Mouse (Mus musculus) testis, adult 2 months (tissue): ENCODE measurements around the gene Elk3. TPM values are rescaled to one million over a fixed set of nuclear protein-coding genes. Genes with fewer than 3 reads are reported as not detected.

Experiments
- H3K27ac ChIP-seq: fragments of 200-500 bp; 2 replicates; pipeline ENCODE4 v1.5.1; 2012; ENCODE audit warnings: low read depth, low read length; ENCODE audit not compliant: control insufficient read depth, insufficient read depth
- H3K27me3 ChIP-seq: fragments of 200-500 bp; 2 replicates; pipeline ENCODE4 v1.6.1; 2012; ENCODE audit warnings: mild to moderate bottlenecking, low read length, moderate library complexity; ENCODE audit not compliant: control insufficient read depth, insufficient read depth
- H3K36me3 ChIP-seq: fragments of 200-500 bp; 2 replicates; pipeline ENCODE4 v1.6.1; 2012; ENCODE audit warnings: mild to moderate bottlenecking, low read length; ENCODE audit not compliant: control insufficient read depth, insufficient read depth
- H3K4me1 ChIP-seq: fragments of 200-500 bp; 2 replicates; pipeline ENCODE4 v1.6.1; 2012; ENCODE audit warnings: low read length; ENCODE audit not compliant: control insufficient read depth, insufficient read depth
- H3K4me3 ChIP-seq: fragments of 200-500 bp; 2 replicates; pipeline ENCODE4 v1.5.1; 2012; ENCODE audit warnings: low read depth, mild to moderate bottlenecking, low read length, moderate library complexity, mixed read lengths; ENCODE audit not compliant: control insufficient read depth
- CTCF ChIP-seq: fragments of 200-500 bp; IDR thresholded peaks from 2 replicates; pipeline ENCODE4 v1.5.1; 2012; ENCODE audit warnings: low read depth, mild to moderate bottlenecking, inconsistent platforms, low read length, moderate library complexity; ENCODE audit not compliant: control insufficient read depth, insufficient read depth, insufficient replicate concordance
- POLR2A ChIP-seq: fragments of 200-500 bp; IDR thresholded peaks from 2 replicates; pipeline ENCODE4 v1.6.1; 2012; ENCODE audit warnings: low read depth, mild to moderate bottlenecking, inconsistent platforms, low read length, moderate library complexity; ENCODE audit not compliant: control insufficient read depth
- polyA plus RNA-seq: library from polyadenylated mRNA; depleted of rRNA; stranded (reverse); fragments of >200 nt; gene quantifications from 2 replicates; pipeline ENCODE4 v1.2.3, GENCODE M21; 2012

The Elk3 gene
- polyA plus RNA-seq, 1 experiment: 2.2 TPM

GRCm38 (mm10) chr10:93328321-93328720 lies 17.4 kb upstream of the Elk3 start:
- Histone ChIP-seq H3K4me3 (no peak overlapping the region), H3K4me1 (peaks cover 5% of the 10 kb centered on the region), H3K27ac (no peak overlapping the region), H3K36me3 (no peaks in the 10 kb centered on the region), H3K27me3 (no peaks in the 10 kb centered on the region)
- TF ChIP-seq CTCF (no peak), POLR2A (no peak)

GRCm38 (mm10) chr10:93327187-93327586 lies 16.3 kb upstream of the Elk3 start:
- Histone ChIP-seq H3K36me3 (no peaks in the 10 kb centered on the region), H3K27ac (no peak overlapping the region)

GRCm38 (mm10) chr10:93326741-93327100 lies 15.8 kb upstream of the Elk3 start:
- no peak overlapping the region for H3K27ac ChIP-seq
- H3K4me1 ChIP-seq: peaks cover 5% of the 10 kb centered on the region
- H3K4me3 ChIP-seq: no peak overlapping the region
- TF ChIP-seq POLR2A (no peak), CTCF (no peak)
- H3K36me3 ChIP-seq: no peaks in the 10 kb centered on the region
- H3K27me3 ChIP-seq: no peaks in the 10 kb centered on the region

More at GRCm38 (mm10) chr10:93327187-93327586, 16.3 kb upstream of the Elk3 start:
- peaks cover 5% of the 10 kb centered on the region for H3K4me1 ChIP-seq
- H3K27me3 ChIP-seq: no peaks in the 10 kb centered on the region
- TF ChIP-seq CTCF: no peak
- TF ChIP-seq POLR2A: no peak
- H3K4me3 ChIP-seq: no peak overlapping the region

GRCm38 (mm10) chr10:93325804-93326740 lies 15.1 kb upstream of the Elk3 start:
- no peak overlapping the region for H3K27ac ChIP-seq

GRCm38 (mm10) chr10:93325369-93325768 lies 14.4 kb upstream of the Elk3 start:
- no peaks in the 10 kb centered on the region for H3K27me3 ChIP-seq
- no peak overlapping the region for H3K27ac ChIP-seq
- no peaks in the 10 kb centered on the region for H3K36me3 ChIP-seq
- TF ChIP-seq POLR2A (no peak), CTCF (no peak)
- peaks cover 5% of the 10 kb centered on the region for H3K4me1 ChIP-seq
- H3K4me3 ChIP-seq: no peak overlapping the region

More at GRCm38 (mm10) chr10:93325804-93326740, 15.1 kb upstream of the Elk3 start:
- Histone ChIP-seq H3K27me3 (no peaks in the 10 kb centered on the region), H3K4me3 (no peak overlapping the region), H3K36me3 (no peaks in the 10 kb centered on the region), H3K4me1 (peaks cover 5% of the 10 kb centered on the region)
- TF ChIP-seq CTCF (no peak), POLR2A (no peak)

- no peak overlapping the region for H3K4me3 ChIP-seq
- H3K27ac ChIP-seq: no peak overlapping the region
- H3K36me3 ChIP-seq: no peaks in the 10 kb centered on the region
- H3K27me3 ChIP-seq: no peaks in the 10 kb centered on the region
- TF ChIP-seq POLR2A (no peak), CTCF (no peak)
- H3K4me1 ChIP-seq: peaks cover 5% of the 10 kb centered on the region
Measured at GRCm38 (mm10) chr10:93324438-93324837, 13.5 kb upstream of the Elk3 start.

GRCm38 (mm10) chr10:93323659-93324058 lies 12.7 kb upstream of the Elk3 start:
- Histone ChIP-seq H3K36me3 (no peaks in the 10 kb centered on the region), H3K4me3 (no peak overlapping the region), H3K27me3 (no peaks in the 10 kb centered on the region), H3K4me1 (peaks cover 5% of the 10 kb centered on the region), H3K27ac (no peak overlapping the region)
- TF ChIP-seq POLR2A (no peak), CTCF (no peak)
